Comparison of ENCODE assay signal across 24 mouse cellular contexts in the genomic region with DNA sequence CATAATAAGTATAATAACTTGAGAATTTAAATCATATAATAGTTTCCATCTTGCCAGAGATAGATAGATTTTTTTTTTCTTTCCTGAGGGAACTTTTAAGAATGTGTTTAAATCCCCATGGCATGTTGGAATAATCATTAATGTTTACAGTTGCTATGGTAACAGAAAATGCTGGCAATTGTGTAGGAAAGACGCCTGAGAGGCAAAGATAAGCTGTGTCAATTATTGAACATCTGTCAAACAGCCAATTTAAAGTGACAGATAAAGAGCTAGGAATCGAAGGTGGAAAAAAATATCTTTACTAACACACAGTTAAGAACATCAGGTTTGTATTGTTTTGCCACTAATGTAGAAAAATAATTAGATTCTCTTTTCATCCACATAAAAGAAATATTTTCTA.
DNase-seq lines count a peak whose midpoint lies in the region; ATAC-seq and TF ChIP-seq lines count a peak whose summit lies in the region.
"Had no signal": no experiment of that assay in that cellular context is flagged by ENCODE, and none has a peak within 500 bp of the region (broad histone marks: within the 10 kb centered on the region; RNA-seq: fewer than 3 reads in every experiment).

No protein-coding gene starts in this region.

- ATAC-seq in embryonic facial prominence, embryonic 11.5 days (replicated peaks; ENCODE audit: insufficient number of reproducible peaks, low FRiP score, low TSS enrichment, low read depth) = no peak
- ATAC-seq in liver, embryonic 11.5 days (replicated peaks; ENCODE audit: low FRiP score) = no peak
- ATAC-seq in midbrain, embryonic 12.5 days (ENCODE audit: low FRiP score, low read depth) = peak; percentile 44; the same call in 1 of the 2 replicates
- ATAC-seq: intestine, embryonic 16.5 days had no signal

- no peak overlapping the region for H3K4me2 ChIP-seq in embryonic facial prominence, embryonic 11.5 days (ENCODE audit: low read depth, low read length)
- H3K4me2 ChIP-seq in liver, embryonic 11.5 days = no peak overlapping the region
- no peak overlapping the region for H3K4me2 ChIP-seq in midbrain, embryonic 12.5 days (replicated peaks)
- H3K4me2 ChIP-seq: embryonic facial prominence, embryonic 13.5 days; heart, embryonic 15.5 days; liver, embryonic 13.5 days; lung, embryonic 15.5 days; neural tube, embryonic 12.5 days had no signal

- H3K27ac ChIP-seq in embryonic facial prominence, embryonic 11.5 days (replicated peaks; ENCODE audit: low read depth, low read length) = no peak overlapping the region
- H3K27ac ChIP-seq in embryonic facial prominence, embryonic 10.5 days (replicated peaks) = no peak overlapping the region
- H3K27ac ChIP-seq in liver, adult 2 months (replicated peaks; ENCODE audit: insufficient read depth, low read depth, low read length) = no peak overlapping the region
- no peak overlapping the region for H3K27ac ChIP-seq in liver, embryonic 11.5 days (ENCODE audit: low read depth, low read length)
- no peak overlapping the region for H3K27ac ChIP-seq in midbrain, embryonic 12.5 days (replicated peaks)
- H3K27ac ChIP-seq: embryonic facial prominence, embryonic 13.5 days; heart, embryonic 15.5 days; kidney, postnatal 0 days; liver, embryonic 13.5 days; lung, embryonic 15.5 days; macrophage; neural tube, embryonic 12.5 days had no signal

- peak; percentile 46 for DNase-seq in embryonic facial prominence, embryonic 11.5 days (ENCODE audit: low spot score)
- no peak for DNase-seq in embryonic facial prominence, embryonic 10.5 days (ENCODE audit: low spot score)
- peak; percentile 7 for DNase-seq in liver, adult 2 months (ENCODE audit: extremely low read depth, low read depth, low spot score)
- DNase-seq in liver, embryonic 11.5 days (ENCODE audit: low spot score) = no peak
- DNase-seq in retina, postnatal 1 day = peak; percentile 10
- no peak for DNase-seq in ovary, postnatal 14 days (ENCODE audit: low spot score)
- DNase-seq in urinary bladder, postnatal 36 days (ENCODE audit: low spot score in 2 of 2) = no peak
- DNase-seq: adrenal gland, postnatal 25 days; cerebellum, adult 11-12 months; cerebellum, postnatal 25 days; gastrocnemius, postnatal 36 days; liver, embryonic 13.5 days; right cerebral cortex, postnatal 14 days; spleen, adult 18-20 months; thymus, postnatal 4 days had no signal

- no peaks in the 10 kb centered on the region for H3K9me3 ChIP-seq in embryonic facial prominence, embryonic 11.5 days (replicated peaks; ENCODE audit: control insufficient read depth, low read length)
- H3K9me3 ChIP-seq in embryonic facial prominence, embryonic 10.5 days = no peaks in the 10 kb centered on the region
- no peaks in the 10 kb centered on the region for H3K9me3 ChIP-seq in liver, embryonic 11.5 days (ENCODE audit: control insufficient read depth, low read length)
- no peaks in the 10 kb centered on the region for H3K9me3 ChIP-seq in midbrain, embryonic 12.5 days
- H3K9me3 ChIP-seq: embryonic facial prominence, embryonic 13.5 days; heart, embryonic 15.5 days; lung, embryonic 15.5 days; neural tube, embryonic 12.5 days had no signal

- no peaks in the 10 kb centered on the region for H3K4me1 ChIP-seq in embryonic facial prominence, embryonic 11.5 days (ENCODE audit: control insufficient read depth, insufficient read depth, low read length)
- no peaks in the 10 kb centered on the region for H3K4me1 ChIP-seq in embryonic facial prominence, embryonic 10.5 days
- no peaks in the 10 kb centered on the region for H3K4me1 ChIP-seq in liver, adult 2 months (ENCODE audit: control insufficient read depth, insufficient read depth, low read length)
- H3K4me1 ChIP-seq in liver, embryonic 11.5 days (replicated peaks; ENCODE audit: control insufficient read depth, insufficient read depth, low read length) = no peaks in the 10 kb centered on the region
- no peaks in the 10 kb centered on the region for H3K4me1 ChIP-seq in midbrain, embryonic 12.5 days
- H3K4me1 ChIP-seq: heart, embryonic 15.5 days; liver, embryonic 13.5 days; lung, embryonic 15.5 days; neural tube, embryonic 12.5 days had no signal

- no peak overlapping the region for H3K4me3 ChIP-seq in embryonic facial prominence, embryonic 11.5 days (ENCODE audit: low read depth, low read length)
- H3K4me3 ChIP-seq in embryonic facial prominence, embryonic 10.5 days = no peak overlapping the region
- no peak overlapping the region for H3K4me3 ChIP-seq in liver, adult 2 months (ENCODE audit: insufficient read depth, low read depth, low read length)
- H3K4me3 ChIP-seq in liver, embryonic 11.5 days (ENCODE audit: low read depth, low read length) = no peak overlapping the region
- no peak overlapping the region for H3K4me3 ChIP-seq in midbrain, embryonic 12.5 days
- H3K4me3 ChIP-seq: embryonic facial prominence, embryonic 13.5 days; heart, embryonic 15.5 days; liver, embryonic 13.5 days; lung, embryonic 15.5 days; neural tube, embryonic 12.5 days had no signal

- no peak for TF ChIP-seq POLR2A in liver, adult 2 months (IDR thresholded peaks at IDR 0.05; ENCODE audit: extremely low read depth, insufficient read depth, low read length)

- TF ChIP-seq CTCF in liver, adult 2 months (IDR thresholded peaks at IDR 0.05; ENCODE audit: low read depth, low read length) = no peak

- H3K36me3 ChIP-seq in embryonic facial prominence, embryonic 11.5 days (replicated peaks; ENCODE audit: control insufficient read depth, insufficient read depth, low read depth, low read length) = no peaks in the 10 kb centered on the region
- H3K36me3 ChIP-seq in embryonic facial prominence, embryonic 10.5 days (replicated peaks) = no peaks in the 10 kb centered on the region
- H3K36me3 ChIP-seq in liver, adult 2 months (ENCODE audit: control insufficient read depth, insufficient read depth, low read length) = no peaks in the 10 kb centered on the region
- no peaks in the 10 kb centered on the region for H3K36me3 ChIP-seq in liver, embryonic 11.5 days (ENCODE audit: control insufficient read depth, insufficient read depth, low read length)
- no peaks in the 10 kb centered on the region for H3K36me3 ChIP-seq in midbrain, embryonic 12.5 days
- H3K36me3 ChIP-seq: embryonic facial prominence, embryonic 13.5 days; G1E; heart, embryonic 15.5 days; liver, embryonic 13.5 days; lung, embryonic 15.5 days; neural tube, embryonic 12.5 days had no signal

- H3K9ac ChIP-seq in embryonic facial prominence, embryonic 11.5 days (replicated peaks; ENCODE audit: low read length) = no peak overlapping the region
- no peak overlapping the region for H3K9ac ChIP-seq in liver, adult 2 months (ENCODE audit: low read depth, low read length)
- H3K9ac ChIP-seq in liver, embryonic 11.5 days (ENCODE audit: low read depth, low read length) = no peak overlapping the region
- H3K9ac ChIP-seq in midbrain, embryonic 12.5 days (replicated peaks) = no peak overlapping the region
- H3K9ac ChIP-seq: embryonic facial prominence, embryonic 13.5 days; heart, embryonic 15.5 days; liver, embryonic 13.5 days; lung, embryonic 15.5 days; neural tube, embryonic 12.5 days had no signal

- H3K79me2 ChIP-seq in liver, adult 2 months (ENCODE audit: control insufficient read depth, insufficient read depth, low read length) = no peaks in the 10 kb centered on the region

- 20% methylated on average over 2 of the region's 2 CpGs for WGBS in embryonic facial prominence, embryonic 11.5 days
- WGBS in embryonic facial prominence, embryonic 10.5 days = 33% methylated on average over 2 of the region's 2 CpGs
- WGBS in liver, adult 2 months = 1% methylated on average over 2 of the region's 2 CpGs
- WGBS in liver, embryonic 11.5 days = 34% methylated on average over 2 of the region's 2 CpGs
- WGBS in midbrain, embryonic 12.5 days = 20% methylated on average over 2 of the region's 2 CpGs

- no peaks in the 10 kb centered on the region for H3K27me3 ChIP-seq in embryonic facial prominence, embryonic 11.5 days (ENCODE audit: control insufficient read depth, insufficient read depth, low read length)
- H3K27me3 ChIP-seq in embryonic facial prominence, embryonic 10.5 days (replicated peaks; ENCODE audit: low read depth, poor library complexity, severe bottlenecking) = no peaks in the 10 kb centered on the region
- H3K27me3 ChIP-seq in liver, adult 2 months (ENCODE audit: control insufficient read depth, insufficient read depth, low read length) = no peaks in the 10 kb centered on the region
- H3K27me3 ChIP-seq in liver, embryonic 11.5 days (replicated peaks; ENCODE audit: control insufficient read depth, insufficient read depth, low read length) = no peaks in the 10 kb centered on the region
- H3K27me3 ChIP-seq in midbrain, embryonic 12.5 days = no peaks in the 10 kb centered on the region
- H3K27me3 ChIP-seq: embryonic facial prominence, embryonic 13.5 days; heart, embryonic 15.5 days; liver, embryonic 13.5 days; lung, embryonic 15.5 days; neural tube, embryonic 12.5 days had no signal

Comparison
In these comparisons a context has a peak if more than half of its experiments do, and no peak if none do; other contexts are left out.
1. DNase-seq: peak in embryonic facial prominence, embryonic 11.5 days (single experiment), liver, adult 2 months (single experiment) and retina, postnatal 1 day (single experiment); none in embryonic facial prominence, embryonic 10.5 days (single experiment), liver, embryonic 11.5 days (single experiment), ovary, postnatal 14 days (single experiment) and urinary bladder, postnatal 36 days (0 of 2).